Mouse (Mus musculus) E14TG2a.4 (cell line): ENCODE results near the gene Piga.

Experiments used
- H3K27me3 ChIP-seq: 2 replicates; pipeline ENCODE4 v1.6.1; 2014; ENCODE audit warnings: low read length, control low read depth; ENCODE audit not compliant: insufficient read depth
- H3K36me3 ChIP-seq: 2 replicates; pipeline ENCODE4 v1.6.1; 2014; ENCODE audit warnings: low read length, control low read depth; ENCODE audit not compliant: insufficient read depth
- H3K4me1 ChIP-seq: replicated peaks from 2 replicates; pipeline ENCODE4 v1.6.1; 2014; ENCODE audit warnings: low read depth, low read length, control low read depth
- H3K4me3 ChIP-seq: replicated peaks from 2 replicates; pipeline ENCODE4 v1.5.1; 2014; ENCODE audit warnings: mild to moderate bottlenecking, low read length
- H3K9me3 ChIP-seq: 2 replicates; pipeline ENCODE4 v1.6.1; 2014; ENCODE audit warnings: low read length, control low read depth
- CTCF ChIP-seq: conservative IDR thresholded peaks from 2 replicates; pipeline ENCODE4 v1.5.1; 2014; ENCODE audit warnings: low read length
- NANOG ChIP-seq: IDR thresholded peaks from 2 replicates; pipeline ENCODE4 v1.6.1; 2014; ENCODE audit warnings: borderline replicate concordance, low read length, mixed read lengths
- POU5F1 ChIP-seq: IDR thresholded peaks from 2 replicates; pipeline ENCODE4 v1.6.1; 2014; ENCODE audit warnings: low read length, borderline replicate concordance

The Piga gene

DNA sequence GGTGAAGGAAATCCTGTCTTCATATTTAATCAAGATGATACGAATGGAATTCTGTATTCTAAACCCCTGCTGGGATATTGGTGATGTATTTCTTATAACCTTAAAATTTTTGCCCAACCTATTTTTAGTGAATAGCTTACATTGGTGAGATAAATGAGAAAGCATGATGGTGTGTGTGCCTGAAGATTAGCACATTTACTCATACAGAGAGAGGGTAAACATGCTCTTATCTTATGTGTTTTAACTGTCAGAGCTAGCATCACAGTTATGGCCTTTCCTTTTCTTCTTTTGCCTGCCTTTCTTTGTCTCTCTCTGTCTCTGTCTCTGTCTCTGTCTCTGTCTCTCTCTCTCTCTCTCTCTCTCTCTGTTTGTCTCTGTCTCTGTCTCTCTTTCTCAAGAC, 5.2 kb downstream of the Piga start:
- Histone ChIP-seq H3K4me3 (no peak overlapping the region), H3K27me3 (no peaks in the 10 kb centered on the region), H3K4me1 (peaks cover 14% of the 10 kb centered on the region), H3K9me3 (no peaks in the 10 kb centered on the region), H3K36me3 (peaks cover 79% of the 10 kb centered on the region)
- no peak for TF ChIP-seq CTCF
- TF ChIP-seq POU5F1: no peak
- no peak for TF ChIP-seq NANOG

DNA sequence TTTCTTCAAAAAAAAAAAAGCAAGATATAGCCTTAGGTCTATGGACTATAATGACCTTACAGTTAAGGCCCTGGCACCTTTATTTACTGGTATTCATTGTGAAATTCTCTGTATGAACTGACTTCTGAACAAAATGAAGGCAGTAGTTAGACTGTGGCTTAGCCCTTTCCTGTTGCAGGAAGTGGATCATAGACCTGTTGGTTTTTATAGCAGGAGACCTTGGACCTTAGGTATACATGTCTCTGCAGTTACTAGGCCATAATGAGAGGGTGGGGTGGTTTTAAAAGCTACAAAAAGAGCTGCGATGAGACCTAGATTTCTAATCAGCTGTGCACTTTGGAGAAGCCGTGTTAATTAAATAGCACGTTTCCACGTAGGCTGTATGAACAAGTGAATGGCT, 7.7 kb downstream of the Piga start:
- no peaks in the 10 kb centered on the region for H3K27me3 ChIP-seq
- TF ChIP-seq POU5F1 (no peak), NANOG (no peak), CTCF (no peak)
- H3K36me3 ChIP-seq: peaks cover 93% of the 10 kb centered on the region

DNA sequence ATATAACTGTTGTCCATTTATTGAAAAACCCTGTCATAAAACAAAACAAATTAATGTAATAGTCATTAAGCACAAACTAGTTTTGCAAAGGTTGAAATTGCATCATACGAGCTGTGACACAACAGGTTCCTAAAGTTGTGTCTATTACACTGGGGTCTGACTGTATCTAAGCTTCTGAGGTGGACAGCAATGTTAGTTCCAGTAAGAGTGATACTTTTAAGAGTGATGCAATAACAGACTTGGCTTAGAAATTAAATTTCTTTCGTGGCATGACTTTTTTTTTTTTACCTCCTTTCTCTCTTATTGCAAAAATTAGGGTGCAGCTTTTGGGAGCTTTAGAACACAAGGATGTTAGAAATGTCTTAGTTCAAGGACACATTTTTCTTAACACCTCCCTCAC, 8.6 kb downstream of the Piga start:
- no peaks in the 10 kb centered on the region for H3K9me3 ChIP-seq
- H3K27me3 ChIP-seq: no peaks in the 10 kb centered on the region
- H3K4me3 ChIP-seq: no peak overlapping the region
- H3K36me3 ChIP-seq: peaks cover 90% of the 10 kb centered on the region
- H3K4me1 ChIP-seq: no peaks in the 10 kb centered on the region
- no peak for TF ChIP-seq CTCF
- TF ChIP-seq NANOG: no peak
- no peak for TF ChIP-seq POU5F1

More for the DNA sequence above, 7.7 kb downstream of the Piga start:
- Histone ChIP-seq H3K4me1 (no peaks in the 10 kb centered on the region), H3K4me3 (no peak overlapping the region), H3K9me3 (no peaks in the 10 kb centered on the region)

- H3K27me3 ChIP-seq: no peaks in the 10 kb centered on the region
- no peak overlapping the region for H3K4me3 ChIP-seq
- H3K4me1 ChIP-seq: no peaks in the 10 kb centered on the region
- peaks cover 73% of the 10 kb centered on the region for H3K36me3 ChIP-seq
- no peak for TF ChIP-seq CTCF
- TF ChIP-seq NANOG: no peak
- no peak for TF ChIP-seq POU5F1
- no peaks in the 10 kb centered on the region for H3K9me3 ChIP-seq
Observed at GRCm38 (mm10) chrX:164430621-164431020, 11.0 kb downstream of the Piga start.

GRCm38 (mm10) chrX:164431133-164431532, 11.5 kb downstream of the Piga start:
- no peak overlapping the region for H3K4me3 ChIP-seq
- H3K4me1 ChIP-seq: no peaks in the 10 kb centered on the region
- H3K9me3 ChIP-seq: no peaks in the 10 kb centered on the region
- peaks cover 68% of the 10 kb centered on the region for H3K36me3 ChIP-seq
- no peaks in the 10 kb centered on the region for H3K27me3 ChIP-seq
- TF ChIP-seq CTCF (no peak), POU5F1 (no peak), NANOG (no peak)

DNA sequence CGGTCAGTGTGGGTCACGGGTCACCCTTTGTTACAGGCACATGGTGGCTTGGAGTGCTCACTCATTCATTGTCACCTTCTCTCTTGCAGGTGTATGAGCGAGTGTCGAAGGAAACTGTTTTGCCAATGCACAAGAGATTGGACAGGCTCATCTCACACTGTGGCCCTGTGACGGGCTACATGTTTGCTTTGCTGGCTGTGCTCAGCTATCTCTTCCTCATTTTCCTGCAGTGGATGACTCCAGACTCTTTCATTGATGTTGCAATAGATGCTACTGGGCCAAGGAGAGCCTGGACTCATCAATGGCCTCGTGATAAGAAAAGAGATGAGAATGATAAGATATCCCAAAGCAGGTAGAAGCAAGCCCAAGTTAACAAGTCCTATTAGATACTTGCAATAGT, 12.0 kb downstream of the Piga start:
- Histone ChIP-seq H3K9me3 (no peaks in the 10 kb centered on the region), H3K27me3 (no peaks in the 10 kb centered on the region), H3K36me3 (peaks cover 63% of the 10 kb centered on the region), H3K4me1 (no peaks in the 10 kb centered on the region), H3K4me3 (no peak overlapping the region)
- TF ChIP-seq NANOG (no peak), POU5F1 (no peak), CTCF (no peak)

- no peaks in the 10 kb centered on the region for H3K27me3 ChIP-seq
- H3K4me1 ChIP-seq: no peaks in the 10 kb centered on the region
- TF ChIP-seq CTCF: no peak
- TF ChIP-seq NANOG: no peak
- no peak for TF ChIP-seq POU5F1
- H3K36me3 ChIP-seq: peaks cover 56% of the 10 kb centered on the region
- H3K9me3 ChIP-seq: no peaks in the 10 kb centered on the region
- H3K4me3 ChIP-seq: no peak overlapping the region
Observed at GRCm38 (mm10) chrX:164432682-164433081, 13.1 kb downstream of the Piga start.

- H3K4me1 ChIP-seq: no peaks in the 10 kb centered on the region
- TF ChIP-seq NANOG (no peak), CTCF (no peak), POU5F1 (no peak)
- H3K4me3 ChIP-seq: no peak within 1 kb of the TSS
- H3K36me3 ChIP-seq: peaks cover 18% of the 10 kb centered on the region
- no peaks in the 10 kb centered on the region for H3K27me3 ChIP-seq
- H3K9me3 ChIP-seq: no peaks in the 10 kb centered on the region
Observed at GRCm38 (mm10) chrX:164436709-164437108, 17.1 kb downstream of the Piga start, which contains the start of gene Asb11. TSS of gene Asb11 (plus strand) at chrX:164436994.

DNA sequence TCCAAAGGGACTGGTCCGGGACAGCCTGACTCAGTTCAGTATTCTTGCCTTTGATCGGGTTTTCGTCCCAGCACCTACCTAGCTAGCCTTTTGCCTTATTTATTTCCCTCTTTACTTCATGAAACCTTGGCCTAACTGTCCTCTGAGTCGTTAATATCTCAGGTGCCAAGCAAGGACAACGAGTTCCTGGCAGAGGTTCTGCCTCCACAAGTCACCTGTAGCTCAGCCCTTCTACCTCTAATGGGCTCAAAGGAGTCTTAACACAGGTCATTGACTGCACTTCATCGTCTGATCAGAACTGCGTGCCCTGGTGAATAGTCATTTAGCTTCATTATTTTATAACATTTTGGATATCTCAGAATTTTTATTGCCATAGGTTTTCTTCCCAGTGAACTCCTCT, 19.9 kb downstream of the Piga start:
- TF ChIP-seq POU5F1: no peak
- TF ChIP-seq NANOG: no peak
- TF ChIP-seq CTCF: no peak
- Histone ChIP-seq H3K9me3 (no peaks in the 10 kb centered on the region), H3K36me3 (no peaks in the 10 kb centered on the region), H3K4me3 (no peak overlapping the region), H3K4me1 (no peaks in the 10 kb centered on the region), H3K27me3 (no peaks in the 10 kb centered on the region)
